Mouse (Mus musculus) embryo, embryonic 11.5 days (tissue): Measurements from ENCODE around the gene Dbr1.

ENCODE experiments used
- DNase-seq: peaks from one replicate; pipeline ENCODE4 v3.0.0-alpha.2; 2012; ENCODE audit warnings: low read depth, low spot score

Gene Dbr1

DNA sequence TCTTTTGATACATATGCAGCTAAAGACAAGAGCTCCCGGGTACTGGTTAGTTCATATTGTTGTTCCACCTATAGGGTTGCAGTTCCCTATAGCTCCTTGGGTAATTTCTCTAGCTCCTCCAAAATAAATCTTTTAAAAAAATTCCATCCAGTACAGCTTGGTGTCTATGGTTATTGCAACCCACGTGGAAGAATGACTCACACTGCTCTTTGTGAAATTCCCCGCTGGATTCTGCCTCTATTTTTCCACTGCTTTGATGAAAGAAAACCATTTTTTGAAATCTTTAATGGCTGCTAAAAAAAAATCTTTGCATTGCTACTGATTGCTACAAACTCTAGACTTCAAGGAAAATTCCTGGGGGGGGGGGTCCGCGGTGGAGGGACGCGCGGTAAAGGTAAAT is 44.1 kb downstream of the Dbr1 start:
- DNase-seq: no peak

DNA sequence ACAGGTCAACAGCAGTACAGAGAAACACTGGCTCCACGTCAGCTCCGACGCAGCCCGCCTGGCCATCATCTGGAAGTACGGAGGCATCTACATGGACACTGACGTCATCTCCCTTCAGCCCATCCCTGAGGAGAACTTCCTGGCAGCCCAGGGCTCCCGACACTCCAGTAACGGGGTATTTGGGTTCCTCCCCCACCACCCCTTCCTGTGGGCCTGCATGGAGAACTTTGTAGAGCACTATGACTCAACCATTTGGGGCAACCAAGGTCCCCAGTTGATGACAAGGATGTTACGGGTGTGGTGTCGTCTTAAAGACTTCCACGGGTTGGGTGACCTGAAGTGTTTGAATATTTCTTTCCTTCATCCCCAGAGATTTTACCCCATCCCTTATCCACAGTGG is 44.6 kb downstream of the Dbr1 start:
- no peak for DNase-seq

GRCm38 (mm10) chr9:99622034-99622433 is 46.4 kb downstream of the Dbr1 start:
- DNase-seq: no peak

DNA sequence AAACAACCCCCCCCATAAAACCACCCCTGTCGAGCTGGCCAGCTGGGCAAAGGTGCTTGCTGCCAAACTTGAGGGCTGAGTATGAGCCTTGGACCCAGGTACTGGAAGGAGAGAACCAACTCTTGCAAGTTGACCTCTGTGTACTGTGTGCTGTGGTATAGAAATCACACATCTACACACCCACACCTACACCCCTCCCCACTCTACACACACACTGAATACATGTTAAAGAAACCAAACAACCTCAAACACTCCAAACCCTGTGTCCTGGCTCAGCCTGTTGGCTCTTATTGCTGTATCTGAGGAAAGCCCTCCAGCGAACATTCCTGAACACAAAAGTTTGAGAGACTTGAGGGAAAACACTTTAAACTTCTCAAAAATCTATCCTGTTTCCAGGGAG is 47.4 kb downstream of the Dbr1 start:
- DNase-seq: no peak

DNA sequence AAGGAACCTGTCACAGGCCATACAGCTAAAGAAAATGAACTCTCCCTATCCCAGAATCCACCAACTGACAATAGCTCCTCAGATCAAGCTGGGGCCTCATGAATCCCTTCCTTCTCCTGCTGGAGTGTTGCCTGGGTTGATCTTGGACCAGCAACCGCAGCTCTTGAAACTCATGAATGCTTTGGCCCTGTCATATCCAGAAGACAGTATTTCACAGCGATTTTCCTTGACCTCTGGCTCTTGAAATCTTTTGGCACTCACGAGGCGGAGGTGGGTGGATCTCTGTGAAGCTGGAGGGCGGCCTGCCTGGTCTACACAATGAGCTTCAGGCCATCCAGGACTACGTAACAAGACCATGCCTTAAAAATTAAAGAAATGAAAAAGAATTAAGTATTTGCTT is 48.5 kb downstream of the Dbr1 start:
- DNase-seq: no peak

GRCm38 (mm10) chr9:99628581-99628980 is 53.0 kb downstream of the Dbr1 start:
- DNase-seq: no peak

DNA sequence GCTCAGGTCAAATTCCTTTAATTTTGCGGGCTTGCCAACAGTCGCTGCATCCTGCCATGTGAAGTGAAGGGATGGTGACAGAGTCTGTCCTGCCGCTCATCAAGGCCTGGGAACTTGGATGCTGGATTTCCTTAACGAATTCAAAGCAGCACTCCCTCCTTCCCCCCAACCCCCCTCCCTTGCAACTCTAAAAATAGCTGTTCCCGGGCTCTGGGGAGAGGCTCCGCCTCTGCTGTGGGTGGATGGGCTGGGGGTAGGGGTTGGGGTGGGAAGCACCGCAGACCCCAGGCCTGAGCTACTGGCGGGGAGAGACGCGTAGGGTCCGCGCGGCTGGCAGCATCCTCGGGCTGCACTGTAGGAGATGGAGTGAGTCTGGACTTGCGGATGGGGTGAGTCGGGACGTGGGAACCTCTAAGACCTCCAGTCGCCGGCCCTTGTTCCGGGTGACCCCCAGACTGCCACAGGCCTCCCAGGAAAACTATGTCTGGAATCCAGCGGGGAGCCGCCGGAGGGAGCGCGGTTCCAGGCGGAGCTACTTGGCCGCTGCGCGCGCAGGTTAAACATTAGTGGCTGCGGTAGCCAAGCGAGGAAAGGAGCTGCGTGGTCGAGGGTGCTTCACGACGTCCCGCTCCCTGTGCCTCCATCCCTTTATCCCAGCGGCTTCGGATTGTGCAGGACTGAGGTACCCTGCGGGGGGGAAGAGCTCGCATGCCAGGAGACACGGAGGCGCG is 53.8 kb downstream of the Dbr1 start, which contains the start of gene Dzip1l:
TSS of gene Dzip1l (plus strand) at position 216 of the 731 bp plus-strand sequence.
- DNase-seq: peak; percentile 72

- no peak for DNase-seq
Measured at GRCm38 (mm10) chr9:99630071-99630470, 54.5 kb downstream of the Dbr1 start.

GRCm38 (mm10) chr9:99630528-99631125 is 55.0 kb downstream of the Dbr1 start:
- DNase-seq: no peak

GRCm38 (mm10) chr9:99631781-99632180 is 56.2 kb downstream of the Dbr1 start:
- no peak for DNase-seq

DNA sequence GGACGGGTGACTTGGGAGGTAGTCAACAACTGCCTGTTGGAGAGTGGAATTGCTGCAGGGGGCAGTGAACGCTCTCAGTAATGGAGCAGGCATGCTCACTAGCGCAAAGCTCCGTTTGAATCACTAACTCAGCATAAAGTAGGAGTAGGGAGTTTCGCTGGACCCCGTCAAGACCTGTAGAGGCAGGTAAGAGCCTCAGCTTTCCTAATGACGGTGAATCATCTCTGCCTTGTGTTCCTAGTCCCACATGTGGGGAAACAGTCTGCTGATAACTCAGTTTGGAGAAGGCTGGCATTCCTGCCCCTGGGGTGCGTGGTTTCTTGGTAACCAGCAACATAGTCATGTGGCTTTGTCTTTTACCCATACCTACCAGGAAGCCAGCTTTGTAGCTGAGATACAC is 56.7 kb downstream of the Dbr1 start:
- no peak for DNase-seq
